Mouse (Mus musculus): ENCODE data around the gene Hddc3.

DNA sequence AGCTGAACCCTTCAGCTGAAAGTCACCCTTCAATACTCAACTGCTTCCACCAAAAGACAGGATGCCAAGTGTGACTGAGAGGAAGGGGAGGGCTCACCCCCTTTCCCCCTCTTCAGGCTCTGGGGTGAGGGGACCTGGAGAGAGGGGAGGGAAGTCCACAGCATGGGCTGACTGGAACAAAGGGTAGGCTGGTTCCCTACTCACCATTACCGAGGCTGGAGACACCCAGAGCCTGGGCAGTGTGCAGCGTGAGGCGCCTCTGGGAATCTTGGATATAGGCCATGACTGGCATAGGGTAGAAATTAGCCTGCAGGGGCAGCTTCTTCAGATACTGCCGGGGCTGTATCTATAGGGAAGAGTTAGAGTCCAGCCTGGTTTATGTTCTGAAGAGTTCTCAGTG, 15.1 kb downstream of the Hddc3 start:
- TF ChIP-seq CTCF (IDR thresholded peaks at IDR 0.05; ENCODE audit: insufficient read depth, low read length) (no peak), POLR2A (IDR thresholded peaks at IDR 0.05; ENCODE audit: borderline replicate concordance, extremely low read depth, low read depth, low read length) (no peak)
